In the genomic region with DNA sequence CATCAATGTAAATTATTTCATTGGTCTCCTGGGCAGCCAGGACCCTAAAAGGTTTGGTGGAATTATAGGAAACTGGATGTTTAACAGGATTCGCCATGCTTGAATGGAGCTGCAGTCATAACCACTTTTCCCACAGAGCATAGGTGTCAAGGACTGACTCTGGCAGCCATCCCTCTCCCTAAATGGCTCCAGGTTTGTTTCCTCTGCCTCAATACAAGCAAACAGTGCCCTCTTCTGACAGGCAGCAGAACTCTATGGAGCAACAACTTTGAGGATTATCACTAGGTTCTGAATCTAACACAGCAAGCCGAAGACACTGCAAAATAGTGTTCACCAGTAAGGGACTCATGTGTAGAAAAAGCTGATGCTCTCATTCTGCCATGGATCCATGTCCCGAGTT, we compare ENCODE assay signal across 10 mouse cellular contexts.
DNase-seq lines count a peak whose midpoint lies in the region; ATAC-seq and TF ChIP-seq lines count a peak whose summit lies in the region.
"Had no signal": no experiment of that assay in that cellular context is flagged by ENCODE, and none has a peak within 500 bp of the region (broad histone marks: within the 10 kb centered on the region; RNA-seq: fewer than 3 reads in every experiment).

No protein-coding gene starts in this region.

- TF ChIP-seq CTCF in liver, postnatal 0 days (IDR thresholded peaks at IDR 0.05; ENCODE audit: low read depth): peak; percentile 75

- H3K27ac ChIP-seq in kidney, embryonic 16.5 days (ENCODE audit: low read length): no peak overlapping the region
- no peak overlapping the region for H3K27ac ChIP-seq in liver, postnatal 0 days (ENCODE audit: low read depth)

- DNase-seq in urinary bladder, postnatal 25 days (ENCODE audit: low spot score): peak; percentile 10
- DNase-seq in urinary bladder, postnatal 4 days (ENCODE audit: low spot score in 2 of 2): no peak
- DNase-seq in cerebellum, adult 18-20 months: peak; percentile 31 to 41
- peak; percentile 15 for DNase-seq in gastrocnemius, postnatal 10 days
- peak; percentile 17 for DNase-seq in liver, postnatal 0 days
- DNase-seq in right cerebral cortex, postnatal 25 days: peak; percentile 23
- DNase-seq in spleen, postnatal 4 days (ENCODE audit: low spot score in 2 of 2): no peak

- H3K9ac ChIP-seq in kidney, embryonic 16.5 days (replicated peaks; ENCODE audit: low read length): no peak overlapping the region
- no peak overlapping the region for H3K9ac ChIP-seq in liver, postnatal 0 days (replicated peaks)

- no peaks in the 10 kb centered on the region for H3K36me3 ChIP-seq in kidney, embryonic 16.5 days (ENCODE audit: insufficient read depth, low read length)
- H3K36me3 ChIP-seq in liver, postnatal 0 days (replicated peaks; ENCODE audit: insufficient read depth, low read length): no peaks in the 10 kb centered on the region

- WGBS in kidney, embryonic 16.5 days: 45% methylated on average over 3 of the region's 3 CpGs
- 52% methylated on average over 3 of the region's 3 CpGs for WGBS in liver, postnatal 0 days (ENCODE audit: insufficient replicate concordance)

- no peak for TF ChIP-seq EP300 in liver, postnatal 0 days (IDR thresholded peaks at IDR 0.05; ENCODE audit: low read depth)

- no peak overlapping the region for H3K4me2 ChIP-seq in kidney, embryonic 16.5 days (replicated peaks; ENCODE audit: low read depth, low read length)
- no peak overlapping the region for H3K4me2 ChIP-seq in liver, postnatal 0 days (ENCODE audit: low read depth, low read length)

- no peaks in the 10 kb centered on the region for H3K4me1 ChIP-seq in kidney, embryonic 16.5 days (ENCODE audit: insufficient read depth, low read length)
- H3K4me1 ChIP-seq in liver, postnatal 0 days (ENCODE audit: insufficient read depth): no peaks in the 10 kb centered on the region

- peak; percentile 59 for ATAC-seq in kidney, embryonic 16.5 days (ENCODE audit: low FRiP score, low TSS enrichment)
- ATAC-seq in liver, postnatal 0 days: no peak

- H3K9me3 ChIP-seq in kidney, embryonic 16.5 days (ENCODE audit: low read length): no peaks in the 10 kb centered on the region
- H3K9me3 ChIP-seq in liver, postnatal 0 days (ENCODE audit: low read length): no peaks in the 10 kb centered on the region
- H3K9me3 ChIP-seq: megakaryocyte, embryonic 14.5 days had no signal

- H3K4me3 ChIP-seq in kidney, embryonic 16.5 days (ENCODE audit: low read length): no peak overlapping the region
- H3K4me3 ChIP-seq in liver, postnatal 0 days (ENCODE audit: low read depth, low read length): no peak overlapping the region
- H3K4me3 ChIP-seq: erythroblast, embryonic 14.5 days; megakaryocyte, embryonic 14.5 days had no signal

- H3K27me3 ChIP-seq in kidney, embryonic 16.5 days (ENCODE audit: insufficient read depth, low read length): no peaks in the 10 kb centered on the region
- H3K27me3 ChIP-seq in liver, postnatal 0 days (ENCODE audit: insufficient read depth, low read length): no peaks in the 10 kb centered on the region

Comparison
In these comparisons a context has a peak if more than half of its experiments do, and no peak if none do; other contexts are left out.
1. DNase-seq: peak in urinary bladder, postnatal 25 days (single experiment), cerebellum, adult 18-20 months (2 of 2), gastrocnemius, postnatal 10 days (single experiment), liver, postnatal 0 days (single experiment) and right cerebral cortex, postnatal 25 days (single experiment); none in urinary bladder, postnatal 4 days (0 of 2) and spleen, postnatal 4 days (0 of 2).